Mouse (Mus musculus) olfactory bulb, adult 2 months (tissue): ENCODE data around the gene Mmp7. TPM values are rescaled to one million over a fixed set of nuclear protein-coding genes. Genes with fewer than 3 reads are reported as not detected.

Source experiments
- H3K27ac ChIP-seq: fragments of 200-500 bp; 2 replicates; pipeline ENCODE4 v1.5.1; 2012; ENCODE audit warnings: low read depth, low read length; ENCODE audit not compliant: insufficient read depth
- H3K4me1 ChIP-seq: fragments of 200-500 bp; 2 replicates; pipeline ENCODE4 v1.6.1; 2012; ENCODE audit warnings: low read length; ENCODE audit not compliant: control insufficient read depth, insufficient read depth
- H3K4me3 ChIP-seq: fragments of 200-500 bp; 2 replicates; pipeline ENCODE4 v1.5.1; 2012; ENCODE audit warnings: mild to moderate bottlenecking, low read depth, low read length, moderate library complexity; ENCODE audit not compliant: insufficient read depth
- CTCF ChIP-seq: fragments of 200-500 bp; IDR thresholded peaks from 2 replicates; pipeline ENCODE4 v1.5.1; 2012; ENCODE audit warnings: low read depth, mild to moderate bottlenecking, low read length, moderate library complexity; ENCODE audit not compliant: insufficient read depth
- POLR2A ChIP-seq: fragments of 200-500 bp; IDR thresholded peaks from 2 replicates; pipeline ENCODE4 v1.6.1; 2012; ENCODE audit warnings: mild to moderate bottlenecking, low read depth, low read length, moderate library complexity; ENCODE audit not compliant: insufficient read depth
- WGBS: fragments of 180-500 bp; shearing (Covaris S2); methylation state at CpG from one replicate; pipeline ENCODE4 v1.1.7; 2018; 5-methylcytosine and 5-hydroxymethylcytosine counted together
- polyA plus RNA-seq: library from polyadenylated mRNA; stranded (reverse); fragments of >200 nt; gene quantifications from 2 replicates; pipeline ENCODE4 v1.2.4, GENCODE M21; 2012; ENCODE audit warnings: low replicate concordance; ENCODE audit not compliant: missing spikeins, insufficient read depth, insufficient read length

Gene Mmp7
- polyA plus RNA-seq, 1 experiment = not detected

DNA sequence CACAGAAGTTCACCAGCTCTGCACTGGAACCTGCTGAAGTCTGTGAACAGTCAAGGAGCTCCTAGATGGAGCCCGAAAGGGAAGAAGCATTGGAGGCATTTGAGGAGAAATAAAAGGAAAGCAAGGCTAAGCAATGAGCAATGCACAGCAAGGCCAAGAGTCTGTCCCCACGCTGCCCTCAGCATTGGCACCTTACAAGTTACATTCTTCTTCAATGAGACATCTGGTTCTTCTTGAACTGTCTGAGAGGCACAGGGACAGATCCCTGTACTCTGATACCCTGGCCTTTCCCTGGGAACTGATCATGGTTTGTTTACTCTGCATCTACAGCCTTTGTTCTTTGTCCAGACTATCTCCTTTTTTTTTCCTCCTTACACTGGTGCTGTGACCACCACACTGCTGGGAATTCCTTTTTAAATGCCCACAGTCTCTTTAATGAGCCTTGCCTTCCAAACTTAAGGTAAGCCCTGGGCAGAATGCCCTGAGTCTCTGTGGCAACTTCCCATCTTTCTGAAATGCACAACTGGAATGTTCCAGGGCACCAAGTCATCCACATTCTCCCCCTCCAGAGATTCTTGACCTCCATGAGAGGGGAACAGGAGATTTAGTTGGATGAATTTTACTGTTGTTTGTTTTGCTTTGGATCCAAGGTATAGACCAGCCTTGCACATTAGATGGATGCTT is 13.6 kb upstream of the Mmp7 start:
- TF ChIP-seq CTCF = no peak
- no peak for TF ChIP-seq POLR2A
- 77% methylated on average over 2 of the region's 2 CpGs for WGBS
- no peak overlapping the region for H3K4me3 ChIP-seq
- no peak overlapping the region for H3K27ac ChIP-seq
- H3K4me1 ChIP-seq = no peaks in the 10 kb centered on the region

DNA sequence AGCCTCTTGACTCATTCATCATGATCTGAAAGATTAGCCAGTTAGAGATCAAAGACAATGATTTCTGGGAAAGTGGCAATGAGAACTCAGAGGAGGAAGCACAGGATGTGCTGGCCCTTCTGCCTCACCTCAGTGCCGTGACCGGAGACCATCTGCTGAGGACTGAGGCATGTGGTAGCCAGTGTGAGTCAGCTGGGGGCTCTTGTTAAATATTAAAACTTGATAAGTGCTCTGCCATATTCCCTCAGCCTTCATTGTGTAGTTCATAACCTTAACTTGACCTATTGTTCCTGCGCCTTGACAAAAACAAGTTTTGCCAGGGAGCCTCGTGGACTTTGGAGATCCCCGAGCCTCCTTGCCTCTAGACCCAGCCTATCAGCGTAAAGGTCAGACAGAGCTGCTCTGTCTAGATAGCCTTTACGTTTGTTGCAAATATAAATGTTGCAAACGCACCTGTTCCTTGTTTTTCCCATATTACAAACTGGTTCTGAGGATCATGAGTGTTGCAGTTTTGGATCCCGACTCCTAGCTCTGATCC is 9.7 kb upstream of the Mmp7 start:
- Histone ChIP-seq H3K4me3 (no peak overlapping the region), H3K27ac (no peak overlapping the region), H3K4me1 (no peaks in the 10 kb centered on the region)
- WGBS = 90% methylated on average over 9 of the region's 9 CpGs
- TF ChIP-seq CTCF (no peak), POLR2A (no peak)

DNA sequence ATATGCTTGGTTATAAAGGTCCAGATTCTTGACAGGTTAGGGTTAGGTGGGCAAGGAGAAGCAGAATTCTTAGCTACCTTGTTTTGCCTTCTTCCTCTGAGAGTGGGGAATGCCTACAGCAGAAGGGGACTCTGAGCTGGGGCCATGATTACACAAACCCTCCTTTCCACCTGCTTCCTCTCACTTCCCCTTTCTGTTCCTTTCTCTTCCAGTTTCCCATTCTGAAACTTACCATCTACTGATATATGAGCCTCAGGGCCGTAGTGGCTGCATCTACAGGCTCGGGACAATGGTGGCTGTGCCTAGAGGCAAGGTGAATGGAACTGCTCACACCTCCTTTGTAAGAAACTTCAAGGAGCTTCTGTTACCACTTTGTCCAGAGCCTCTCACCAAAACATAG is 5.9 kb upstream of the Mmp7 start:
- TF ChIP-seq POLR2A (no peak), CTCF (no peak)
- no peak overlapping the region for H3K27ac ChIP-seq
- WGBS = 76% methylated on average over 2 of the region's 2 CpGs
- H3K4me3 ChIP-seq = no peak overlapping the region
- H3K4me1 ChIP-seq = no peaks in the 10 kb centered on the region

DNA sequence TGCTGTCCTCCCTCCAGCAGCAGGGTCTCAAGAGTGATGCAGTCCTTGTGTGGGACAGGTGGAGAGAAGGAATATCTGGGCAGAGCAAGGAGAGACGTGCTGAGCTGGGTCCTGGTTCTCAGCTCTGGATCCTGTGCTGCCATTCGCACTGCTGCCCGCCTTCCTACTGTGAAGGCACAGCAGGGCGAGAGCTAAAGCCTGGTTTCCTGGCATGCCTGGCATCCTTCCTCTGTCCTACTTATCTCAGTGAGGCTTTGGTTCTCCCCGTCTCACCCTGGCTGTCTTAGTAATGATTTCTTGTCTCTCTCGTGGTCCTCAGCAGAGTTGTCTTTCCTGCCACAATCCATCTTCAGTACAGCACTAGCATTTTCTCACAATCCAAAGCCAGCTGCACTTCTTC is 2.1 kb upstream of the Mmp7 start:
- Histone ChIP-seq H3K27ac (no peak overlapping the region), H3K4me3 (no peak overlapping the region), H3K4me1 (no peaks in the 10 kb centered on the region)
- no peak for TF ChIP-seq POLR2A
- no peak for TF ChIP-seq CTCF
- WGBS = 32% methylated on average over 6 of the region's 6 CpGs

DNA sequence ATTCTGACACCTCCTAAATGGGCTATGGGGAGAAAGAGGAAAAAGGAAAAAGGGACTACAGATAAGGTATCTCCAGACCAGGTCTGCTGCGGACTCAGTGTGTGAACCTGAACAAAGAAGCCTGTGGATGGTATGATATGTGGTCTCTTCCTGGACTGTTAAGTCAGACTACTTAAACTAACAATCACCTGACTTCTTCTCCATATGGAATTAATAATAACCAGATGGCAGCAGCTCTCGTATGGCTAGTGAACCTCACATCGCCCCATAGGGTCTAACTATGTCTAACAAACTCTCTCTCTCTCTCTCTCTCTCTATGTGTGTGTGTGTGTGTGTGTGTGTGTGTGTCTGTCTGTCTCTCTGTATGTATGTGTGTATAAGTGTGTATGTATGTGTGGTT is 2.1 kb downstream of the Mmp7 start:
- Histone ChIP-seq H3K4me3 (no peak overlapping the region), H3K27ac (no peak overlapping the region), H3K4me1 (no peaks in the 10 kb centered on the region)
- TF ChIP-seq CTCF = no peak
- no peak for TF ChIP-seq POLR2A
- WGBS = 89% methylated on average over 3 of the region's 3 CpGs

DNA sequence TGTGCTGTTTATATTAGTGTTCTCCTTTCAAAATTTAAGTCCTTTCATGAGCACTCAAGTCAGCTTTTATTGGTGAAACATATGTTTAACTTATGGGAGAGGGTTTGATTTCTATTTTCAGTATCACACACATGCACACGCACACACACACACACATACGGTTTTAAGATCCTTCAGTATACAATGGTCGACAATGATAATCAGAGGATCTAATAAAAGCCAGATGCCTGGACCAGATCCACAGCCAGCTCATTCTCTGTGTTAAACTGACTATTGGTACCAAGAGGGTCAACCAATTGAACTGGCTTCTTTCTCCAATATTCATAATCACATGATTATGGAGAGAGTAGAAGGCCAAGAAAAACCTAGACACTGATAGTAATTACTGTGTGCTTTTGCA is 3.8 kb downstream of the Mmp7 start:
- H3K27ac ChIP-seq = no peak overlapping the region
- no peaks in the 10 kb centered on the region for H3K4me1 ChIP-seq
- 83% methylated on average over 3 of the region's 3 CpGs for WGBS
- no peak overlapping the region for H3K4me3 ChIP-seq
- no peak for TF ChIP-seq CTCF
- no peak for TF ChIP-seq POLR2A

DNA sequence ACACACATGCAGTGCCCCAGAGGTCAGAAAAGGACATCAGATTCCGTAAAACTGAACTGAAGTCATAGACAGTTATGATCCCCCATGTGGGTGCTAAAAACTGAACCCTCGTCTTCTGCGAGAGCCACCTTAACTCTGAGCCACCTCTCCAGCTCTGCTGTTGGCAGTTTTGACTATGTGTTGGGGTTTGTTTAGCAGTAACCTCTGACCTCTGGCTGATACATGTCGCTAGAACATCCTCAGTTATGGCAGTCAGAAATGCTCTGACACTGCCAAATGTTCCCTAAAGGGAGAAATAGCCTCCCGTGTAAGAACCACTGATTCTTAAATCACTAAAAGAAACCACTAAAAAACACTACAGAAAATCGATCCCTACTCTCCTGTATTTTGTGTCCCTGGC is 16.8 kb downstream of the Mmp7 start:
- no peak overlapping the region for H3K4me3 ChIP-seq
- TF ChIP-seq CTCF (no peak), POLR2A (no peak)
- 89% methylated on average over 6 of the region's 6 CpGs for WGBS

DNA sequence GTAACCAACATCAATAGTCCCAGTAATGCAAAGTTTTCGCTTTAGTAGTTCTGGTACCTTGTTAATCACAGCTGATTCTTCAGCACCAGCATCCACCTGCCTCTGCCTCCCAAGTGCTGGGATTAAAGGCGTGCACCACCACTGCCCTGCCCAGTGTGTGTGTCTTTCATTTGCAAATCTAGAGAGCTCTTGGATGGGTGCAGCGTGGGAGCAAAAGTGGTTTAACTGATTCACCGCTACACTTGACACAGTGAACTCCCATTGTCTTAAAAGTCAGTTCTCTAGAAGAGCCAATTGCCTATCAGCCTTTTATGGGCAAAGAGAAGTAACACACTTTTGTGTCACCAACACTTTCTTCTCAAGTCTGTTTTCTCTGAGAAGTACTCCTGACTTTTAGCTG is 19.3 kb downstream of the Mmp7 start:
- 82% methylated on average over 4 of the region's 4 CpGs for WGBS
- Histone ChIP-seq H3K4me1 (no peaks in the 10 kb centered on the region), H3K4me3 (no peak overlapping the region), H3K27ac (no peak overlapping the region)
- no peak for TF ChIP-seq CTCF
- no peak for TF ChIP-seq POLR2A

More for the DNA sequence above, 16.8 kb downstream of the Mmp7 start:
- Histone ChIP-seq H3K4me1 (no peaks in the 10 kb centered on the region), H3K27ac (no peak overlapping the region)

DNA sequence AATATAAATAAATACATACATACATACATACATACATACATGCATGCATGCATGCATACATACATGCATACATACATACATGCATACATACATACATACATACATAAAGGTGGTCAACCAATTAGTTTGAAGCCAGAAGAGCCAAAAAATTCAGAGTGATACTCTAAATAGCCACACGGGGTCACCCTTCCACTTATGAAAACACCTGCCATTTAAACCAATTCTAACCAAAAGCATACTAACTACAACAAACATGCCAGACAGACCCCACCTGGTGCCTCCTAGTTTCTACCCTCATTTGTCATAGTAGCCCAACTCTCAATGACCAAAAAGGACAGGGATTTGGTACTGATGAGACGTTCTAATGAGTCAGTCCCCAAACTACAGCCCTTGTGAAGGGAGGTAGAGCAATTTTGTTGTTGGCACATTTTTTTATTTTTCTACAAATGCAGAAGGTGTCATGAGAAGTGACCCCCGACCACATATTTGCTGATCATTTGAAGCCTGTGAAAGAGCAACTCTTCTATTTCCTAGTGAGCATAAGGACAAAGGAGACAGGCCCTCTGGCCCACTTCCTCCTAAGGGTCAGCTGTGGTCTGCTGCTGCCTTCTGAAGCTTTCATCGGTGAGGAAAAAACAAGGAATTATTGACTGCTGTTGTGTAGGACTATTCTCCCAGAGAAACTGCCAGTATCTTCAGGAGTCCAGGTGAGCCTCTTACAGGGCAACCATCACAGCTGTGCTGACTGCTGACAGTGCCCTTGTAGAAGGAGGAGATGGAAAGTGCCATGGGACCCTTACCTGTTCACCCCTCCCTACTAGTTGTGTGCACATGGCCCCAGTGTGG is 22.4 kb downstream of the Mmp7 start:
- WGBS = 37% methylated on average over 4 of the region's 4 CpGs
- no peak for TF ChIP-seq POLR2A
- TF ChIP-seq CTCF = no peak
- no peak overlapping the region for H3K27ac ChIP-seq
- no peaks in the 10 kb centered on the region for H3K4me1 ChIP-seq
- no peak overlapping the region for H3K4me3 ChIP-seq

DNA sequence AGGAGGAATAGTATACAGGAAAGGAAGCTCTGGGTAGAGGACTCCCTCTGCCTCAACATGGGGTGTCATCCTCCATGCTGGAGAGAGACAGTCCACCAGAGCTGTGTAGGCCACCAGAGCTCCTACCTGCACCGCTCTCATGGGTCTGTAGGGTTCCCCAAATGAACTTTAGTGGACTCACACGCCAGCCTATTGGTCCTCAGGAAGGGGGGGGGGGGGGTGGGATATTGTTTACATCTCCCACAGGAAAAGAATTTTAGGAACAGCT is 23.0 kb downstream of the Mmp7 start:
- no peaks in the 10 kb centered on the region for H3K4me1 ChIP-seq
- TF ChIP-seq CTCF (no peak), POLR2A (no peak)
- 74% methylated on average over 2 of the region's 2 CpGs for WGBS
- no peak overlapping the region for H3K4me3 ChIP-seq
- no peak overlapping the region for H3K27ac ChIP-seq
